Mouse (Mus musculus): ENCODE results near the gene Ccnc.
A peak's percentile ranks its signal among the peaks of the same experiment; 100 is the strongest.
"Not testable (repeated sequence)": the region's sequence is repeated elsewhere in the genome, so short reads cannot be mapped to it uniquely, and the experiment has no call there.

Ccnc gene

GRCm38 (mm10) chr4:21739169-21739568 lies 11.7 kb downstream of the Ccnc start:
- no peak for DNase-seq

GRCm38 (mm10) chr4:21744142-21744541 lies 16.6 kb downstream of the Ccnc start:
- not testable (repeated sequence) for DNase-seq

- no peak for DNase-seq
Measured at GRCm38 (mm10) chr4:21745723-21746122, 18.2 kb downstream of the Ccnc start.

- no peak for DNase-seq
Measured at GRCm38 (mm10) chr4:21755123-21755789, 27.8 kb downstream of the Ccnc start.

DNA sequence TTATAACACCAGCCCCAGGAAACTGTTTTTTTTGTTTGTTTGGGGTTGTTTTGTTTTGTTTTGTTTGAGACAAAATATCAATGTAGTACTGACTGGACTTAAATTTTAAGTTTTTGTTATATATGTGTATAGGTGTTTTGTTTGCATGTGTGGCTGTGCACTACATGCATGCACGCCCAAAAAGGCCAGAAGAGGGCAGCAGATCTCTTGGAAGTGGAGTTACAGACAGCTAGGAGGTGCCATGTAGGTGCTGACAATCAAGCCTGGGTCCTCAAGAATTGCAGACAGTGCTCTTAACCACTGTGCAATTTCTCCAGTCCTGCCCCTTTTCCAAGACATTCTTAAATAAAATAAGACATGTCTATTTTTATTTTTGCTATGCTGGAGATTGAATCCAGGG lies 31.4 kb downstream of the Ccnc start:
- no peak for DNase-seq

GRCm38 (mm10) chr4:21761416-21762160 lies 34.1 kb downstream of the Ccnc start:
- no peak for DNase-seq

DNA sequence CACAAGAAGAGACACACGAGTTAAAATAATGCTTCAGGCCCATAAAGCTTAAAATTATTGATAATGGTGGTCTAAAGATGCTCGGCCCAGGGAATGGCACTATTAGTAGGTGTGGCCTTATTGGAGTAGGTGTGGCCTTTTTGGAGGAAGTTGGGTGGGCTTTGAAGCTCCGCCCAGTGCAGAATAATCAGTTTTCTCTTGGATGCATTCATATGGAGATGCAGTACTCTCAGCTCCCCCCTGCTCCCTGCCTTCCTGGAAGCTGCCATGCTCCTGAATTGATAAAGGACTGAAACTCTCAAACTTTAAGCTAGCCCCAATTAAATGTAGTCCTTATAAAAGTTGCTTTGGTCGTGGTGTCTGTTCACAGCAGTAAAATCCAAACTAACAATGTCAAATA lies 36.3 kb downstream of the Ccnc start:
- no peak for DNase-seq

- DNase-seq: peak; percentile 9
Measured at GRCm38 (mm10) chr4:21766171-21766862, 38.8 kb downstream of the Ccnc start.

GRCm38 (mm10) chr4:21766863-21767304 lies 39.4 kb downstream of the Ccnc start, which contains the start of the genes Usp45 and Tstd3:
TSS of gene Usp45 (plus strand) at chr4:21767156.
TSS of gene Tstd3 (minus strand) at chr4:21767212.
- peak; percentile 81 for DNase-seq

DNA sequence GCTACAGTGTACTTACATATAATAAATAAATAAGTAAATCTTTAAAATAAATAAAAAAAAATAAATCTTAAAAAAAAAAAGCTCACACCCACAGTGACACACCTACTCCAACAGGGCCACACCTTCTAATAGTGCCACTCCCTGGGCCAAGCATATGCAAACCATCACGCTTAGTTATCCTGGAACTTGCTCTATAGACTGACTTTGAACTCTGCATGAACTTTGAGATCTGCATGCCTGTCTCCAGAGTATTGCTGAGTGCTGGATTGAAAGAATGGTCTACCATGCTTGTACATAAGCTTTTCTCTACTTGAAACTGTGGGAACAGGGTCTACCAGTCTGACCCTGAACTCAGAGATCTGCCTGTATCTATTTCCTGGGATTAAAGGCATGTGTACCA lies 43.6 kb downstream of the Ccnc start:
- DNase-seq: no peak

DNA sequence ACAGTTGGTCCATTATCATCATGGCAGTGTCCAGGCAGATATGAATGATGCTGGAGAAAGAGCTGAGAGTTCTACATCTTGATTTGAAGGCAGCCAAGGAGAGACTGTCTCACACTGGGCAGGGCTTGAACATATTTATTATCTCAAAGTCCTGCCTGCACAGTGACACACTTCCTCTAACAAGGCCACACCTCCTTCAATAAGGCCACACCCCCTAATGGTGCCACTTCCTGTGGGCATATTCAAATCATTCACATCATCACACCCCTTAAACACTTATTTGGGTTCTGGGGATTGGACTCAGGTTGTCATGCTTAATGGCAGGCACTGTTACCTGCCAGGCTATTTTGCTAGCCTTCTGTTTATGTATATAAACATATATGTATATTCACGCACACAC lies 44.8 kb downstream of the Ccnc start:
- DNase-seq: no peak

GRCm38 (mm10) chr4:21776091-21776945 lies 48.8 kb downstream of the Ccnc start:
- peak; percentile 92 for DNase-seq

DNA sequence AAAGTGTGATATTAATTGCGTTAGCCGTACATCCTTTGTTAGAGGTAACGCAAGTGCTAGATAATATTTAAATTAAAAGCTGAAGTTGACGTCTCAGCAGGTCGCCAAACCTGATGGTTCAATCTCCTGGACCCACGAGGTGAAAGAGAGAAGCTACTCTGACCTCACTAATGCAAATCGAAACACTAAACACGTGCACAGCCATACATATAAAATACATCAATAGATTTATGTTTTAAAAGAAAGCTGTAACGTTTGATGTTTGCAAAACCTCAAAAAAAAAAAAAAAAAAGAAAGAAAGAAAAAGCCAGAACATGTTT lies 49.4 kb downstream of the Ccnc start:
- no peak for DNase-seq

GRCm38 (mm10) chr4:21780816-21781726 lies 53.6 kb downstream of the Ccnc start:
- no peak for DNase-seq

- no peak for DNase-seq
Measured at GRCm38 (mm10) chr4:21786268-21786667, 58.8 kb downstream of the Ccnc start.

GRCm38 (mm10) chr4:21788903-21789302 lies 61.4 kb downstream of the Ccnc start:
- no peak for DNase-seq

- no peak for DNase-seq
Measured at GRCm38 (mm10) chr4:21789836-21790235, 62.3 kb downstream of the Ccnc start.

GRCm38 (mm10) chr4:21793631-21794030 lies 66.1 kb downstream of the Ccnc start:
- no peak for DNase-seq

DNA sequence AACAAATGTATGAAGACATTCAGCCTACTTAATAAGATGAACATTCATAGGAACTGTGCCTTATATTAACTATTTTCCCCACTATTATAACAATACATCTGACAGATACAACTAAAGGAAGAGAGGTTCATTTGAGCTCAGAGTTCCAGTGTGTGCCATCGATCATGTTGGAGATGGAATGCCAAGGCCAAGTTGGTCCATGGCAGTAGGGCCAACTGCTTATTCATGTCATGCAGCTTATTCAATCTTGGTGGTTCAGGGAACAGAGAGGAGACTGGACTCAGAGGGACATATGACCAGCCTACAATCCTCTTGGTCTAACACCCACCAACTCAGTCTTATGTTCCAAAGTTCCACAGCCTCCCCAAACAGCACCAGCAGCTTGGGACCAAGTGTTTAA lies 73.5 kb downstream of the Ccnc start:
- no peak for DNase-seq

DNA sequence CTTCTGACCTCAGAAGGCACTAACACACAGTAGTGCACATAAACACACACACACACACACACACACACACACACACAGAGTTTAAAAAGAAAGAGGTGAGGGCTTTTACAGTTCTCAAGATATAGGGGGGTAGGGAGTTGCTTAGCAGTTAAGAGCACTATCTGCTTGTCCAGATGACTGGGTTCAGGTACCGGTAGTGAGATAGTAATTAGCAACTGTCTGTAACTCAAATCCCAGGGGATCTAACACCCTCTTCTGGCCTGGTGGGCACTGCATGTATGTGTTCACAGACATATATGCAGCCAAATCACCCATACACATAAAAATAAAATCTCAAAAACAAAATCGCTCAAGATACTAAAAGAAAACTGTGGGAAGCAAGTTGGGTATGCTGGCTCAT lies 74.1 kb downstream of the Ccnc start:
- no peak for DNase-seq

DNA sequence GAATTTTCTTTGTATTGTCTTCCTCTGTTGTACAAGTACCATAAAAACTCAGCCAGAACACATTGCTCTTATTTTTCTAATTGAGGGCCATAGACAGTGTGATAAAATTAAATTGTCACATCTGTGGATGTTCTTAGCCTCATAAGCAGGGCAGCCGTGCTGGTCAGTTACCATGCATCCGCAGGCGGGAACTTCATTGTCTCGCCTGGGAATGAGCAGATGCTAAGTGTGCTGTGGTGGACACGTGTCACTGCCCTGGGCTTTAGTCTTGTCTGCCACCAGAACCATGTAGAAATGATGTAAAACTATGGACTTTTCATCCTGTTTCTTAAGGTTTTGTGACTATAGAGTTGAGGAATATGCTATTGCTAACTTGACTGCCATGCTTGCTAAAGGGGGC lies 79.7 kb downstream of the Ccnc start:
- no peak for DNase-seq

Measured in cerebellum, adult 8-10 months (tissue).